Mouse (Mus musculus) neutrophil, adult 5-6 weeks (primary cell): Measurements from ENCODE around the gene Braf. TPM values are rescaled to one million over a fixed set of nuclear protein-coding genes. Genes with fewer than 3 reads are reported as not detected.
A peak's percentile ranks its signal among the peaks of the same experiment; 100 is the strongest.
"Not testable (repeated sequence)": the region's sequence is repeated elsewhere in the genome, so short reads cannot be mapped to it uniquely, and the experiment has no call there.

Experiments
- ATAC-seq: fragments of 151-379, 151-347 bp; 2 replicates; pipeline ENCODE4 v1.8.0; 2017; ENCODE audit warnings: mild to moderate bottlenecking, moderate TSS enrichment; ENCODE audit not compliant: insufficient number of reproducible peaks, poor library complexity, low FRiP score, severe bottlenecking; ENCODE audit errors: extremely low read depth
- total RNA-seq: library from RNA; stranded (forward); fragments of 200-1000 nt; gene quantifications from 2 replicates; pipeline ENCODE4 v1.2.3, GENCODE M21; 2017

Gene Braf
- total RNA-seq = 49.6 and 50.4 TPM in 2 replicates

DNA sequence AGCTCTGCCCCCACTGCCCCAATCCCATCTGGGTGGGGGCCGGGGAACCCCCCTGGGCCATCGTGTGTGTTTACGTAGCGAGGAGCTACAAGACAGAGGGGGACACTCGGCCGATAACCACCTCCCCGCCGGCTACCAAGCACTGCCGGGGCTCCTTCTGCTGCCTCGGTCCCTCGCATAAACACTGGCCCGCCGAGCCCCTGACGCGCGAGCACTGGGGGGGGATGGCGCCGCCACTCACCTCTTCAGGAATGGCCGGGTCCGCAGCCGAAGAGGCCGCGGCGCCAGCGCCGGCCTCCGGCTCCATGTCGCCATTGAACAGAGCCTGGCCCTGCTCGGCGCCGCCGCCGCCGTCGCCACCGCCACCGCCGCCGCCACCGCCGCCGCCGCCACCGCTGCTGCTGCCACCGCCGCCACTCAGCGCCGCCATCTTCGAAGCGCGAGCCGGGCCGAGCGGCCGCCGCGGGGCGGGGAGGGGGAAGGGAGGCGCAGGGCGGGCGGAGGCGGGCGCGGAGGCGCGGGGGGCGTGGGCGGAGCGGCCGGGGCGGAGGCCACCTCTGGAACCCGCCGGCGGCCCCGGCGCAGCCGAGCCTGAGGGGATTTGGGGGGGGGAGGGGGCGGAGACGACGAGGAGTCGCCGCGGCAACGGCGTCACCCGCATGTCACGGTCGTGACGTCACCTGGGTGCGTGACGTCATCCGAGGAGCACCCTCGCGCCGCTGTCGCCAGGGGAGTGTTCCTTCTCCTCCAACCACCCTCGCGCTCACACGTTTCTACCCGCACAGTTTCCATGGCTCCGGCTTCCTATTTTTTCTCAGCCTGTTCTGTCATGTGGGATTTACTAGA lies at the start of gene Braf:
Gene Braf, minus strand, starts transcription at position 598 of the 846 bp plus-strand sequence.
- ATAC-seq = peak; percentile 91

DNA sequence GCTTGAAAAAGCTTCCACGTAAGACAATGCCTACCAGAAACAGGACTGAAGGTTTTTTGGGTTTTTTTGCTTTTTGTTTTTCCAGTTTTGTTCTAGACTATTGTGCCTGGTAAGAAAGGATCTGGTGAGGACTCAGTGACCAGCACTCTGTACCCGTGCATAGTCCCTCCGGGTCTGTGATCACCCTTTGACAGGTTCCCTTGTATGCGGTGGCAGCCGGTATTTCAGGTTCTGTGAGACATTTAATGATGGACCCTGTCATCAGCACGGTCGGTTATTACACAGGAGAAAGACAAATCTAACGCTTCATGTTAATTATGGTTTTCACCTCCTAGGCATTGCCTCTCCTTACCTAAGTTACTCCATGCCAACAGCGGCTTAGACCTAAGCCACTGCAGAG lies 49.8 kb upstream of the Braf start:
- ATAC-seq = no peak

DNA sequence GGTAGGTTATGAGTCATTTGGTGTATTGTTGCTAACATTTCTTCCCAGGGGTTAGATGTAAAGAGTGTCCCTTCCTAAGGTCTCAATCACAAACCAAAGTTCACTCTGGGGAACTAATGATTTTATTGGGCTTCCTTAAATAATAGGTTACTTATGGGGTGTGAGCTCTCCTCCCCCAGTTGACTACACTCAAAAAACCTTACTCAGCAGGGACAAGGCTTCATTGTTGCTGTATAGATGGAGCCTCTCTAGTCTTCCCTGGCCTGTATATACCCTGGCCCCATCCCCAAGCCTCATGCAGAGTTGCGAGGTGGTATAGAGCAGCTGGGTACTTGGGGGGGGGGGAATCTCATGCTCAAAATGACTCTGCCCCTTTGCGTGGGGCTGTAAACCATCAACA lies 32.0 kb upstream of the Braf start:
- no peak for ATAC-seq

DNA sequence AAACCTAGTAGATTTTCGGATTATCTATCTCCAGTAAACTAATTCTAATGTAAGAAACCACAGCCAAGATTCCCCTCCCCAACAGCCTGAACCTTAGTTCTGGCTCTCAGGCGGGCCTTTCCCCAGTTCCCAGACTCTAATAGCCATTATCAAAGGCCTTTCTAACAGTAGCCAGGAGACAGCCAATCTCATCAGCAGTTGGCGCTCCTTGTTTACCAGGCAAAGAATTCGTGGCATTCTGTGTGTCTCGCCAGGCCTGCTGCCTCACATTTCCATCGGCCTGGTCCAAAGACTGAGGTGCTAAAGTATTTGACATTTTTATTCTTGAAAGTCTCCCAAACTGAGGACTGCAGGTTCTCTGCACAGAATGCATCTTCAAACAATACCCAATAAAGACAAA lies 24.6 kb upstream of the Braf start:
- ATAC-seq = no peak

DNA sequence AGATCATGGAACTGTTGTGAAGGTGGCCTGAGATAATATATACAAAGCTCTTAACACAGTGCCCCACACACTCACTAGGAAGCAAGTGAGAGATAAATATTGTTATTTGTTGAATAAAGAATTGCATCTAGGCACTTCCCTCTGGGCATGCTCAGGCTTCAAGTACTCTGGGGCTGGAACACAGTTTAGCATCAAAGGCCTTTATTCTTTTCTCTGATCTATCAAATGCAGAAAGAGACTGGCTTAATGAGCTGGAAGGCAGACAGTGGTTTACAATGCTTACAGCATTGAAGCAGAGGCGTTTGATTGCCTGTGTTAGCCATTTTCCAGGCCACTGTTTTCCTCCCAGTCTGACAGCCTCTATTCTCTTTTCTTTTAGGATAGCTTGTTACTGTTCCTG lies 21.8 kb upstream of the Braf start:
- no peak for ATAC-seq

DNA sequence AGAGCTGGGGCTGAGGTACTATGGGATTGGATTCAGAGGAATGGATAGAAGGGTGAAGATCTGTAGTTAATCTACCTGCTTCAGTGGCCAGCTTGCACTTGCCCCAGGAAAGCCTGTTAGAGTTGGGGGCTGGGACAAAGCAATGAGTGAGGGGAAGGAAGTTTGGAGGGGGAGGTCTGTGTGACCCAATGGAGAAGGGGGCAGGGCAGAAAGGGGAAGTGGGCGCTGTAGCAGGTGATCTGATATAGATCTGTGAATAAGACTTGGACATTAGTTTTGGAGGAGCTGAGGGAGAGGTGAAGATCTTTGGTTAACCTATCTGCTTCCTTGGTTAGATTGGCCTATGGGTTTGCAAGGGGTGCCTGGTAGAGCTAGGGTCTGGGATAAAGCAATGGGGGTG lies 20.2 kb upstream of the Braf start:
- no peak for ATAC-seq

DNA sequence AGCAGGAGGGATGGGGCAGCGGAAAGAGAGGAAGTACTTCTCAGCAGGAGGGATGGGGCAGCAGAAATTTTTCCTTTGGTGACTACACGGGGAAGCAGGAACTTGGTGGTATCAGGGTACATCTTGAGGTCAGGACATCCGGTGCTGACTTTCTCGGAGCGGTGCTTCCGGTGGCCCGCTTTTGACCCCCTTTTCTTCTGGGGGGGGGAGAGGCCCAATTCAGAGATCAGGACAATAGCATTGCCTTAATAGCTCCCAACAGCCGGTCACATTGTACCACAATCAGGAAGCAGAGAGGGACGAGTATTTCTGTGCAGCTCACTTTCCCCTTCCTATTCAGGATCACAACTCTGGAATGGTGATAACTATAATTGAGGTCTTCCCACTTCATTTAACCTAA lies 14.4 kb upstream of the Braf start:
- ATAC-seq = not testable (repeated sequence)

DNA sequence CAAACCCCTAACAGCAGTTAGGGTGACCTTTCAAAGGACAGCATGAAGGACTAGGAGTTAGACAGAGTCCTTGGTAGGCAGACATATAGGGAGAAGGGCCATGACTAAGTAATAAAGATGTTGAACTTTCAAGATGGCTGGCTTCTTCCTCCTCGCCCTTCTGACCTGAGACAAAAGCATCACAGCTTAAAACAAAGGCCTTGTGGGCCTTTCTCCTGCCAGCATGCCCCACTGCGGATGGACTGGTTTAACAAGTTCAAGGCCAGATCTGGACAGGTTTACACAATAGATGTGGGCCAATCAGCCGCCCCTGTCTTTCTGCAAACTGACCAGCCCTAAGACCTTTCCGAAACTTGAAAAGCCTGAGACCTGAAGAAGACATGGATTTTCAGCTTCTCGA lies 2.8 kb upstream of the Braf start:
- no peak for ATAC-seq

DNA sequence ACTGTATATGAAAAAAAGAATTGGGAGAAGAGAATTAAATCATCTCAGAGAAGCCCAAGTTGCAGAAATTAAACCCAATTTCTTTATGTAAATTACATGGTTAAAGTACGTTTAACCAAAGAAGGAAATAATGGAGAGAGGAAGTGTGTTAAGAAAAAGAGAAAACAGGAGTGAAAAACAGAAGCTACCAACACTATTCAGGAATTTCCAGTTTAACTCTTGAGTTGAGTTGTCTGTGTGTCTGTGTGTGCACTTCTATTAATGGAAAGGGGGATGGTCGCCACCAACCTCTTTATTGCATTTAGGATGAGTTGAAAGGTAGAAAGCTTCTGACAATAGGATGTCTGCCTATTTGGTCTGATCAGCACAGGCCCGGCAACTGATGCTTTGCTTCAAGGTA lies 886 bp upstream of the Braf start:
- ATAC-seq = no peak

DNA sequence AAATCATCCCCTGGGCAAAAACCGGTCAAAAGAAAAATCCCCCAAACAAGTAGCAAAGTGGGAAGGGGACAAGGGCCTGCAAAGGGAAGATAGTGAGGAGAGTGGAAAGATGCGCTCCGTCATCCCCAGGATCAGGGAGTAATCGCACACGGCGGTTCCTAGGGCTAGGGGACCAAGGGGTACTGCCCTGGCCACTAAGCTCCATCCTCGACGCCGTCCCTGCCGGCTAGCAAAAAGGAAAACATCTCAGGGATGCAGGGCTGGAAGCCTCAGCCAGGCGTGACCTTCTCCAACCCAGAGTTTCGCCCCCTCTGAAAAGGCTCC lies 759 bp downstream of the Braf start:
- ATAC-seq = no peak

DNA sequence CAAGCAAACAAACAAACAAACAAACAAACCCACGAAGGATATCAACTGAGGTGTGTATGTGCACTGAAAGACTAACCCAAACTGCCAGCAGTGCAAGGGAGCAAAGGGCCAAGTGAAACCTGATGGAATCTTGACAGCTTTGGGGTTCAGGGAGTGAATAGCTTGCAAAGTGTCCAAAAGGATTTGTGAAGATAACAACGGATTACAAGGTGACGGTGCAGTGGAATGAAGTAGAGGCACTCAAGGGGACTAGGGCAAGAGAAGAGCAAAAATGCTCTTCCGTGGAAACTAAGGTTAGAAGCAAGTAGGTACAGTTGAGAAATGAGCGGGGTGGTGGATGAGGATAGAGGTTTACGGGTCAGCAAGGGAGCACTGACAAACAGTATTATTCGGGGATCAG lies 1.2 kb downstream of the Braf start:
- no peak for ATAC-seq

DNA sequence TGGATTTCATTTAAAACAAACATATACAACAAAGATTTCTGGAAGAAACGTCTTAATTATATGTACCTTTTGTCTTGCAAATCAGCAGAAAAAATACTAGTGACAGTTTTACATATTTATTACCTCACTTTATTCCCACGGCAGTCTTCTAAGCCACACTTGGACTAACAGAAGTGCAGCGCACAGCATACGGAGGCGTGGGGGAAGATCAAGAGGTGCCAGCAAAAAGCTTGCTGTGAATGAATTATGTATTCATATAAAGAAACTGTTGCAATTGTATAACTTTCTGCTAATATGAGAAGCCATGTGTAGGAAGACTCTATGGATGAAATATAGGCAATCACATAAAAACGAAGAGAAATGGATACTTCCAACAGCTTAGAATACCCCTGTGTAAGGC lies 6.7 kb downstream of the Braf start:
- ATAC-seq = no peak

DNA sequence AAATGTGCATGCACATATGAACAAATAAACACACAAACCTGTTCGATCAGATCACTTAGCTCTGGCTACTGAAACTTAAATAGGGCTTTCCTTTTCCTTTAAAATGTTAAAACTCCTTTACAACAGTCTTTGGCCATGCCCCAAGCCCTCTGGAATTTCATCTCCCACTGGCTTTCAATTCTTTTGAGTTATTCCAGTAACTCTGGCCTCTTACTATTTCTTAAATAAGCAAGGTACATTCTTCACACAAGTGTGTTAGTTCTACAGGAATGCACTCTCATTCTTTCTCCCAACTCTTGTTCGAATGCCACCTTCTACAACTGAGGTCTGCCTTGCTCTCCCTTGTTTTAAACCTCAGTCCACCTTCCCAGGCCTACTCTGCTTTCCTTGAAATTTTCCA lies 8.2 kb downstream of the Braf start:
- no peak for ATAC-seq

DNA sequence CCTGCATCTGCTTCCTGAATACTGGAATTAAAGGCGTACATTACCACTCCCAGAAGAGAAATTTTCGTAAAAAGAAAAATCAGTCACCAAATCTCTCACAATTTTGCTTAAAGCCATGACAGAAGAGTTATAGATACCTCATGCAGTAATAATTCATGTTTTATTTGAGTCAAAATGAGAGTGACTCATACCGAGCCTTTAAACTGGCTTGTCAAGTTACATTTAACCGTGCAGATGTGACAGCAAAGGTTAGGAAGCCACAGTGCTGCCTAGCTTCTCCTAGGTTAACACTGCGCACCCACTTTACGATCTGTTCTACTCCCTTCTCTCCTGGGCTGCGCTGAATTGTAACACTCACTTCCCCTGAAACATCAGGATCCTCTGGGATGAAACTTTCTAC lies 10.9 kb downstream of the Braf start:
- no peak for ATAC-seq

DNA sequence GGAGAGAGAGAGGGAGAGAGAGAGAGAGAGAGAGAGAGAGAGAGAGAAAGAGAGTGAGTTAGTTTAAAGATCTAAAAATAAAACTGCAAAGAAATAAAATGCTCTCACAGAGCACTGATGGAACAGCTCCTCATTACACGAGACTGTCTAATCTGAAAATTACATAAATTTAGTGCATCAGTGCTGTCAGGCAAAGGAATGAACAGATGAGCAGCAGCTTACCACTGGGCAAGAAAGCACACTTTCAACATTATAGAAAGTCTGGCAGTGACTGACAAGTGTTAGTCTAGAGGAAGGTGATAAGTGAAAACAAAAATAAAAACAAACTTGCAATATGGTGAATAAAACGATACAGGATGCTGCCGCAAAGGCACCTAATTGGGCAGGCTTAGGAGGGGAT lies 11.9 kb downstream of the Braf start:
- ATAC-seq = no peak

DNA sequence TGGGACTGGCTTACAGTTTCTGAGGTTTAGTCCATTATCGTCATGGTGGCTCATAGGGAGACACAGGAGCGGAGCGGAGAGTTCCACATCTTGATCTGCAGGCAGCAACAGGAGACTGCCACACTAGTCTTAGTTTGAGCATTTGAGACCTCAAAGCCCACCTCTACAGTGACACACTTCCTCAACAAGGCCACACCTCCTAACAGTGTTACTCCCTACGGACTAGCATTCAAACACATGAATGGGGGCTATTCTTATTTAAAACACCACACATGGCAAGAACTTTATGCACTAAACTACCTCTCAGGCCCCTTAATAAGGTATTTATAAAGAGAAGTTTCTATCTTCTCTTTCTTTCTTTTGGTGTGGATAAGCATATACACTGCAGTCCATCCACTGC lies 19.6 kb downstream of the Braf start:
- no peak for ATAC-seq

DNA sequence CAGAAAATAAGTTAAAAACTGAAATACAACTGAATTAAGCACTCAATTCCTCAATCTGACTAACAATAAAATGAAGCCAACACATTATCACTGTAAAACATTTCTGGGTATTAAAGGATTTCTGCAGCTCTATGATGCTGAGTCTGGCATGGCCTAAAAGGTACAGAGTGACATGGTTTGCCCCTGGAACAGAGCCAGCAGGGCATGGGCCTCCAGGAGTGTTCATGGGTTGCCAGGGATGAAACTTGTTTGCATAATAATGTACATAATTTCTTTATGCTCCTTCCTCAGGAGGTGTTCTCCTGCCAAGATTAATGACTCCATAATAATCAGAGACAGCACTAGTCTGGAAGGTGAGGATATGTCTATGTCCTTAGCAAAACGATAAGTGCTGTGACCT lies 32.1 kb downstream of the Braf start:
- ATAC-seq = no peak

DNA sequence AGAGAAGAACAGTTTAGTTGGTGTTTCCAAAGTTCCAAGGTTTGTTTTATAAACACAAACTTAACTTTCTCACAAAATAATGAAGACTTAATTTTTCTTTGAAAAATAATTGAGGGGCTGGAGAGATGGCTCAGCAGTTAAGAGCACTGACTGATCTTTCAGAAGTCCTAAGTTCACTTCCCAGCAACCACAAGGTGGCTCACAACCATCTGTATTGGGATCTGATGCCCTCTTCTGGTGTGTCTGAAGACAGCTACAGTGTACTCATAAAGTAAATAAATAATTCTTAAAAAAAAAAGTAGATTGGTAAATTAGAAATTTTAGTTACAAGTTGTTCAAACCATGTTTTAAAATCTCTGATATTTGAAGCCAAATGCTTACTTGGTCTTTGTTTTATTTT lies 38.4 kb downstream of the Braf start:
- ATAC-seq = not testable (repeated sequence)

DNA sequence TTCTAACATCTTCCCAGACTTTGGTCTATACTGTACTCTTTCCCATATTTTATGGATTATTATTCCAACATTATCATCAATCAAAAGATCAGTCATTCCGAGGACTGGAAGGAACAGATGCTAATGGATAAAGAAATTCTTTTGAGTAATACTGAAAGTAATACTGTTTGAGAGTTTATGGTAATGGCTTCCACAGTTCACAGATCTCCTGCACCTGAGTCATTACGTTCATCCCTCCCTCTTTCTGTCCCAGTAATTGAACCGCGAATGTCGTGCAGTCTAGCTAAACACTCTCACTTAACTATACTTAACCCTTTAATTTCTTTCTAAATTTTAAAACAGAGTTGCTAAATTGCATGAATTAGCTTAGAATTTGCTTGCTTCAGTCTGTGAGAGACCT lies 43.5 kb downstream of the Braf start:
- no peak for ATAC-seq

DNA sequence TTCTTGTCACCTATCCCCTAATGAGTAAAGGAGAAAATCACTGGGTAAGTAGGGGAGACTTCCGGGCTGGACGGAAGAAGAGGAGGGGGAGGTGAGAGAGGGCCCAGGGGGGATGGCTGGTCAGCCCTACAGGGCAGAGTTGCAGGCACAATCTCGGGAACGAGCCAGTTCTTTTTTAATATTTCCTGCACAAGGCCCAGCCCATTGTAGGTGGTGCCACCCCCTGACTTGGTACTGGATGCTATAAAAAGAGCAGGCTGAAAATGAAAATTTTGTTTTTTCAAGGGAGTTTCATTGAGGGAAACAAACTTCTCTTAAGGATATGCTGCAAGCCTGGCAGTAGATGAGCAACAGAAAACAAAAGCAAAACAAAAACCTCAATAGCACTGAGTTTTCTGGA lies 44.7 kb downstream of the Braf start:
- no peak for ATAC-seq

DNA sequence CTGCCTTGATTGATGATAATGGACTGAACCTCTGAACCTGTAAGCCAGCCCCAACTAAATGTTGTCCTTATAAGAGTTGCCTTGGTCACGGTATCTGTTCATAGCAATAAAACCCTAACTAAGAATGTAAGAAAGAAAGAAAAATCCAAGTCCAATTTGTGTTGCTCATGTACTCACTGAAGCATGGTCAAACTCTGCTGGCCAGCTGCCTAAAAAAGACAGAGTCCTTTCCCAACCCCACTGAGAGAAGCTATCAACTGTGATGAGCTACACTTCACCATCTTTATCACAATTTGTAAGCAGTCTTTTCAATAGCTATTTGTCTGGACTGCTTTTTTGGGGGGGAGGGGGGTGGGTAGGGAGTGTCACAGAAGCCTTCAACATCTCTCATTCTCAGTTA lies 47.0 kb downstream of the Braf start:
- no peak for ATAC-seq
